Mouse (Mus musculus) liver, adult 2 months (tissue): ENCODE measurements around the gene Slc25a25.

ENCODE experiments used
- CTCF ChIP-seq: fragments of 200-500 bp; IDR thresholded peaks from 2 replicates; pipeline ENCODE4 v1.5.1; 2011; ENCODE audit warnings: low read depth, low read length, control low read depth
- POLR2A ChIP-seq: fragments of 200-500 bp; IDR thresholded peaks from 2 replicates; pipeline ENCODE4 v1.6.1; 2011; ENCODE audit warnings: low read length, control low read depth; ENCODE audit not compliant: insufficient read depth; ENCODE audit errors: extremely low read depth

DNA sequence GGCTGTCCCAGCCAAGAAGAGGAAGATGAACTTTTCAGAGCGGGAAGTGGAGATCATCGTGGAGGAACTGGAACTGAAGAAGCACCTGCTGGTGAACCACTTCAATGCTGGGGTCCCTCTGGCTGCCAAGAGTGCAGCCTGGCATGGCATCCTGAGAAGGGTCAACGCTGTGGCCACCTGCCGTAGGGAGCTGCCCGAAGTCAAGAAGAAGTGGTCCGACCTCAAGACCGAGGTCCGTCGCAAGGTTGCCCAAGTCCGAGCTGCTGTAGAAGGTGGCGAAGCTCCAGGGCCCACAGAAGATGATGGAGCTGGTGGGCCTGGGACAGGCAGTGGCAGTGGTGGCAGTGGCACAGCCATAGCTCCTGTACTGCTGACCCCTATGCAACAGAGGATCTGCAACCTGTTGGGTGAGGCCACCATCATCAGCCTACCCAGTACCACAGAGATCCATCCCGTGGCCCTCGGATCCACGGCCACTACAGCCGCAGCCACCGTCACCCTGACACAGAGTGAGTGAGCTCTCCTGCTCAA is 1.3 kb upstream of the Slc25a25 start:
- TF ChIP-seq CTCF: no peak
- no peak for TF ChIP-seq POLR2A
